Mouse (Mus musculus): ENCODE data around the gene Krtap27-1. TPM values are rescaled to one million over a fixed set of nuclear protein-coding genes. Genes with fewer than 3 reads are reported as not detected.

Gene Krtap27-1
- not detected in 2 replicates for polyA plus RNA-seq (2014; fragmentation: Nextera tagmentation; extraction: Ambion mirVana)

GRCm38 (mm10) chr16:88671571-88671970 is at the start of gene Krtap27-1:
Gene Krtap27-1 (minus strand): TSS chr16:88671671.
- H3K4me2 ChIP-seq (replicated peaks; ENCODE audit: low read depth, low read length): no peak within 1 kb of the TSS
- H3K36me3 ChIP-seq (ENCODE audit: control insufficient read depth, insufficient read depth, low read length): no peaks in the 10 kb centered on the region
- no peak within 1 kb of the TSS for H3K27ac ChIP-seq (ENCODE audit: low read depth, low read length)
- H3K9me3 ChIP-seq (ENCODE audit: control insufficient read depth, low read length): no peaks in the 10 kb centered on the region
- no peaks in the 10 kb centered on the region for H3K27me3 ChIP-seq (ENCODE audit: control insufficient read depth, insufficient read depth, low read length)
- WGBS: 94% methylated on average over 4 of the region's 4 CpGs
- no peak within 1 kb of the TSS for H3K4me3 ChIP-seq (ENCODE audit: low read length)
- H3K9ac ChIP-seq (ENCODE audit: low read depth, low read length): no peak within 1 kb of the TSS
- no peak for ATAC-seq (ENCODE audit: low FRiP score, low TSS enrichment)
- H3K4me1 ChIP-seq (ENCODE audit: control insufficient read depth, insufficient read depth, low read length): no peaks in the 10 kb centered on the region

GRCm38 (mm10) chr16:88720031-88720430 is 48.6 kb upstream of the Krtap27-1 start:
- no peaks in the 10 kb centered on the region for H3K27me3 ChIP-seq (ENCODE audit: control insufficient read depth, insufficient read depth, low read length)
- H3K9me3 ChIP-seq (ENCODE audit: control insufficient read depth, low read length): no peaks in the 10 kb centered on the region
- ATAC-seq (ENCODE audit: low FRiP score, low TSS enrichment): no peak
- no peaks in the 10 kb centered on the region for H3K36me3 ChIP-seq (ENCODE audit: control insufficient read depth, insufficient read depth, low read length)
- no peak overlapping the region for H3K4me2 ChIP-seq (replicated peaks; ENCODE audit: low read depth, low read length)
- no peaks in the 10 kb centered on the region for H3K4me1 ChIP-seq (ENCODE audit: control insufficient read depth, insufficient read depth, low read length)
- no peak overlapping the region for H3K9ac ChIP-seq (ENCODE audit: low read depth, low read length)
- 21% methylated on average over 1 of the region's 1 CpGs for WGBS
- no peak overlapping the region for H3K4me3 ChIP-seq (ENCODE audit: low read length)
- H3K27ac ChIP-seq (ENCODE audit: low read depth, low read length): no peak overlapping the region

- ATAC-seq (ENCODE audit: low FRiP score, low TSS enrichment): no peak
- Histone ChIP-seq H3K9me3 (ENCODE audit: control insufficient read depth, low read length) (no peaks in the 10 kb centered on the region), H3K4me2 (replicated peaks; ENCODE audit: low read depth, low read length) (no peak overlapping the region), H3K4me3 (ENCODE audit: low read length) (no peak overlapping the region), H3K27me3 (ENCODE audit: control insufficient read depth, insufficient read depth, low read length) (no peaks in the 10 kb centered on the region), H3K36me3 (ENCODE audit: control insufficient read depth, insufficient read depth, low read length) (no peaks in the 10 kb centered on the region), H3K4me1 (ENCODE audit: control insufficient read depth, insufficient read depth, low read length) (no peaks in the 10 kb centered on the region), H3K27ac (ENCODE audit: low read depth, low read length) (no peak overlapping the region), H3K9ac (ENCODE audit: low read depth, low read length) (no peak overlapping the region)
These were observed 45.1 kb upstream of the Krtap27-1 start for GRCm38 (mm10) chr16:88716549-88716948.

GRCm38 (mm10) chr16:88711245-88711644 is 39.8 kb upstream of the Krtap27-1 start:
- Histone ChIP-seq H3K4me1 (ENCODE audit: control insufficient read depth, insufficient read depth, low read length) (no peaks in the 10 kb centered on the region), H3K4me3 (ENCODE audit: low read length) (no peak overlapping the region), H3K9ac (ENCODE audit: low read depth, low read length) (no peak overlapping the region), H3K9me3 (ENCODE audit: control insufficient read depth, low read length) (no peaks in the 10 kb centered on the region), H3K36me3 (ENCODE audit: control insufficient read depth, insufficient read depth, low read length) (no peaks in the 10 kb centered on the region), H3K27me3 (ENCODE audit: control insufficient read depth, insufficient read depth, low read length) (no peaks in the 10 kb centered on the region), H3K4me2 (replicated peaks; ENCODE audit: low read depth, low read length) (no peak overlapping the region), H3K27ac (ENCODE audit: low read depth, low read length) (no peak overlapping the region)
- ATAC-seq (ENCODE audit: low FRiP score, low TSS enrichment): no peak
- 83% methylated on average over 6 of the region's 6 CpGs for WGBS

GRCm38 (mm10) chr16:88710757-88711156 is 39.3 kb upstream of the Krtap27-1 start:
- no peak overlapping the region for H3K4me2 ChIP-seq (replicated peaks; ENCODE audit: low read depth, low read length)
- no peaks in the 10 kb centered on the region for H3K4me1 ChIP-seq (ENCODE audit: control insufficient read depth, insufficient read depth, low read length)
- 75% methylated on average over 4 of the region's 4 CpGs for WGBS
- no peak overlapping the region for H3K9ac ChIP-seq (ENCODE audit: low read depth, low read length)
- H3K27ac ChIP-seq (ENCODE audit: low read depth, low read length): no peak overlapping the region
- no peaks in the 10 kb centered on the region for H3K9me3 ChIP-seq (ENCODE audit: control insufficient read depth, low read length)
- no peak for ATAC-seq (ENCODE audit: low FRiP score, low TSS enrichment)
- no peak overlapping the region for H3K4me3 ChIP-seq (ENCODE audit: low read length)
- H3K36me3 ChIP-seq (ENCODE audit: control insufficient read depth, insufficient read depth, low read length): no peaks in the 10 kb centered on the region
- no peaks in the 10 kb centered on the region for H3K27me3 ChIP-seq (ENCODE audit: control insufficient read depth, insufficient read depth, low read length)

GRCm38 (mm10) chr16:88707496-88708012 is 36.1 kb upstream of the Krtap27-1 start, which contains the start of gene 2310061N02Rik:
Gene 2310061N02Rik (minus strand): TSS chr16:88707962.
- Histone ChIP-seq H3K9ac (ENCODE audit: low read depth, low read length) (no peak within 1 kb of the TSS), H3K27ac (ENCODE audit: low read depth, low read length) (no peak within 1 kb of the TSS), H3K4me1 (ENCODE audit: control insufficient read depth, insufficient read depth, low read length) (no peaks in the 10 kb centered on the region), H3K9me3 (ENCODE audit: control insufficient read depth, low read length) (no peaks in the 10 kb centered on the region), H3K27me3 (ENCODE audit: control insufficient read depth, insufficient read depth, low read length) (no peaks in the 10 kb centered on the region), H3K36me3 (ENCODE audit: control insufficient read depth, insufficient read depth, low read length) (no peaks in the 10 kb centered on the region), H3K4me3 (ENCODE audit: low read length) (no peak within 1 kb of the TSS), H3K4me2 (replicated peaks; ENCODE audit: low read depth, low read length) (no peak within 1 kb of the TSS)
- 90% methylated on average over 10 of the region's 10 CpGs for WGBS
- ATAC-seq (ENCODE audit: low FRiP score, low TSS enrichment): no peak

GRCm38 (mm10) chr16:88701072-88701864 is 29.8 kb upstream of the Krtap27-1 start:
- no peak for ATAC-seq (ENCODE audit: low FRiP score, low TSS enrichment)
- H3K4me1 ChIP-seq (ENCODE audit: control insufficient read depth, insufficient read depth, low read length): no peaks in the 10 kb centered on the region
- H3K27ac ChIP-seq (ENCODE audit: low read depth, low read length): no peak overlapping the region
- no peaks in the 10 kb centered on the region for H3K9me3 ChIP-seq (ENCODE audit: control insufficient read depth, low read length)
- no peak overlapping the region for H3K4me3 ChIP-seq (ENCODE audit: low read length)
- no peak overlapping the region for H3K4me2 ChIP-seq (replicated peaks; ENCODE audit: low read depth, low read length)
- no peaks in the 10 kb centered on the region for H3K36me3 ChIP-seq (ENCODE audit: control insufficient read depth, insufficient read depth, low read length)
- WGBS: 40% methylated on average over 4 of the region's 4 CpGs
- no peak overlapping the region for H3K9ac ChIP-seq (ENCODE audit: low read depth, low read length)
- H3K27me3 ChIP-seq (ENCODE audit: control insufficient read depth, insufficient read depth, low read length): no peaks in the 10 kb centered on the region

- Histone ChIP-seq H3K36me3 (ENCODE audit: control insufficient read depth, insufficient read depth, low read length) (no peaks in the 10 kb centered on the region), H3K27me3 (ENCODE audit: control insufficient read depth, insufficient read depth, low read length) (no peaks in the 10 kb centered on the region), H3K27ac (ENCODE audit: low read depth, low read length) (no peak overlapping the region), H3K9me3 (ENCODE audit: control insufficient read depth, low read length) (no peaks in the 10 kb centered on the region), H3K4me1 (ENCODE audit: control insufficient read depth, insufficient read depth, low read length) (no peaks in the 10 kb centered on the region), H3K4me2 (replicated peaks; ENCODE audit: low read depth, low read length) (no peak overlapping the region), H3K9ac (ENCODE audit: low read depth, low read length) (no peak overlapping the region), H3K4me3 (ENCODE audit: low read length) (no peak overlapping the region)
- WGBS: 56% methylated on average over 4 of the region's 4 CpGs
- no peak for ATAC-seq (ENCODE audit: low FRiP score, low TSS enrichment)
These were observed 24.8 kb upstream of the Krtap27-1 start for GRCm38 (mm10) chr16:88696256-88696655.

- Histone ChIP-seq H3K27ac (ENCODE audit: low read depth, low read length) (no peak overlapping the region), H3K4me3 (ENCODE audit: low read length) (no peak overlapping the region), H3K4me2 (replicated peaks; ENCODE audit: low read depth, low read length) (no peak overlapping the region), H3K9me3 (ENCODE audit: control insufficient read depth, low read length) (no peaks in the 10 kb centered on the region), H3K27me3 (ENCODE audit: control insufficient read depth, insufficient read depth, low read length) (no peaks in the 10 kb centered on the region), H3K36me3 (ENCODE audit: control insufficient read depth, insufficient read depth, low read length) (no peaks in the 10 kb centered on the region), H3K4me1 (ENCODE audit: control insufficient read depth, insufficient read depth, low read length) (no peaks in the 10 kb centered on the region), H3K9ac (ENCODE audit: low read depth, low read length) (no peak overlapping the region)
- WGBS: 71% methylated on average over 2 of the region's 2 CpGs
- no peak for ATAC-seq (ENCODE audit: low FRiP score, low TSS enrichment)
These were observed 9.8 kb upstream of the Krtap27-1 start for GRCm38 (mm10) chr16:88681282-88681681.
